Mouse (Mus musculus): ENCODE measurements around the gene Rgs7bp.

DNA sequence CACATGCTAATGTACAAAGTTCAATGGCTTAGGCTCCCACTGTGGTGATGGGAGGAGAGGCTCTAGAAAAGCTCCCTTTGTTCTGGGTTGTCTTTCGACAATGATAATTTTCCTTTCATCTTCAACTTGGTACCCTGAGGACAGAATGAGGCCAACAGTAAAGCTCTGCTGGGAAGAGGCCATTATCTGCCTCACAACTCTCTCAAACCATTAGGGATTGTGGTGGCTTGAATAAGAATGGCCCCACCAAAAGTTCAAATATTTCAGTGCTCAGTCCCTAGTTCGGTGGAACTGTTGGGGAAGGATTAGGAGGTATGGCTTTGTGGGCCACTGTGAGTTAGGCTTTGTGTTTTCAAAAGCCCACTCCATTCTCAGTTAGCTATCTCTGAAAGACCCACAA lies 138.6 kb downstream of the Rgs7bp start:
- TF ChIP-seq CTCF (IDR thresholded peaks at IDR 0.05; ENCODE audit: control insufficient read depth, insufficient read depth, insufficient replicate concordance, low read depth, low read length), result no peak
- no peak for TF ChIP-seq POLR2A (IDR thresholded peaks at IDR 0.05; ENCODE audit: control insufficient read depth, low read depth, low read length)

Data from testis, adult 2 months (tissue).